Mouse (Mus musculus) kidney, adult 9 months (tissue): ENCODE measurements around the gene Fxyd7.

ENCODE experiments used
- DNase-seq: peaks from one replicate; pipeline ENCODE4 v3.0.0; 2022

The Fxyd7 gene

GRCm38 (mm10) chr7:31049846-31050281, 1.4 kb downstream of the Fxyd7 start:
- DNase-seq: no peak

- no peak for DNase-seq
Measured at GRCm38 (mm10) chr7:31049135-31049845, 2.0 kb downstream of the Fxyd7 start.

GRCm38 (mm10) chr7:31042431-31042910, 8.8 kb downstream of the Fxyd7 start, which contains the start of gene Fxyd5:
Fxyd5 (minus strand) TSS chr7:31042481.
- no peak for DNase-seq

- peak; percentile 49 for DNase-seq
Measured at GRCm38 (mm10) chr7:31041662-31042315, 9.5 kb downstream of the Fxyd7 start.

GRCm38 (mm10) chr7:31041023-31041407, 10.3 kb downstream of the Fxyd7 start:
- no peak for DNase-seq

GRCm38 (mm10) chr7:31040281-31041022, 10.8 kb downstream of the Fxyd7 start:
- no peak for DNase-seq

GRCm38 (mm10) chr7:31039011-31039410, 12.3 kb downstream of the Fxyd7 start:
- DNase-seq: no peak

- no peak for DNase-seq
Measured at GRCm38 (mm10) chr7:31037675-31038074, 13.6 kb downstream of the Fxyd7 start.

GRCm38 (mm10) chr7:31036917-31037316, 14.3 kb downstream of the Fxyd7 start:
- DNase-seq: no peak

- DNase-seq: no peak
Measured at GRCm38 (mm10) chr7:31035291-31035690, 16.0 kb downstream of the Fxyd7 start.

- no peak for DNase-seq
Measured at GRCm38 (mm10) chr7:31034789-31035188, 16.5 kb downstream of the Fxyd7 start.

GRCm38 (mm10) chr7:31033409-31034165, 17.7 kb downstream of the Fxyd7 start:
- DNase-seq: peak; percentile 23

GRCm38 (mm10) chr7:31031731-31032130, 19.5 kb downstream of the Fxyd7 start:
- no peak for DNase-seq

GRCm38 (mm10) chr7:31030717-31031116, 20.6 kb downstream of the Fxyd7 start:
- DNase-seq: no peak

- DNase-seq: no peak
Measured at GRCm38 (mm10) chr7:31028609-31029008, 22.7 kb downstream of the Fxyd7 start.

GRCm38 (mm10) chr7:31017104-31017901, 34.0 kb downstream of the Fxyd7 start:
- peak; percentile 25 for DNase-seq

- no peak for DNase-seq
Measured at GRCm38 (mm10) chr7:31012971-31013370, 38.3 kb downstream of the Fxyd7 start.

GRCm38 (mm10) chr7:31008889-31009288, 42.4 kb downstream of the Fxyd7 start:
- DNase-seq: peak; percentile 17

- no peak for DNase-seq
Measured at GRCm38 (mm10) chr7:31008175-31008574, 43.1 kb downstream of the Fxyd7 start.

- no peak for DNase-seq
Measured at GRCm38 (mm10) chr7:31007775-31008174, 43.5 kb downstream of the Fxyd7 start.

- peak; percentile 49 for DNase-seq
Measured at GRCm38 (mm10) chr7:31002650-31003049, 48.6 kb downstream of the Fxyd7 start.

- DNase-seq: peak; percentile 78
Measured at GRCm38 (mm10) chr7:31000505-31001020, 50.7 kb downstream of the Fxyd7 start.
